Mouse (Mus musculus) limb, embryonic 15.5 days (tissue): ENCODE measurements around the gene Gm12169. TPM values are rescaled to one million over a fixed set of nuclear protein-coding genes. Genes with fewer than 3 reads are reported as not detected.

Source experiments
- ATAC-seq: fragments of 200-750 bp; cut with Nextera tagmentation; 2 replicates; pipeline ENCODE4 v1.8.0; 2017; ENCODE audit warnings: low read depth, moderate TSS enrichment; ENCODE audit not compliant: insufficient number of reproducible peaks, low FRiP score, low TSS enrichment
- H3K27ac ChIP-seq: fragments of 300-500 bp; sonication (generic); 2 replicates; pipeline ENCODE4 v1.5.1; 2015; ENCODE audit warnings: moderate library complexity, mild to moderate bottlenecking, inconsistent platforms
- H3K27me3 ChIP-seq: fragments of 300-500 bp; sonication (generic); 2 replicates; pipeline ENCODE4 v1.6.1; 2015; ENCODE audit warnings: inconsistent platforms
- H3K36me3 ChIP-seq: fragments of 300-500 bp; sonication (generic); 2 replicates; pipeline ENCODE4 v1.6.1; 2015; ENCODE audit warnings: inconsistent platforms
- H3K4me1 ChIP-seq: fragments of 300-500 bp; sonication (generic); 2 replicates; pipeline ENCODE4 v1.6.1; 2015; ENCODE audit warnings: inconsistent platforms
- H3K4me2 ChIP-seq: fragments of 300-500 bp; sonication (generic); 2 replicates; pipeline ENCODE4 v1.6.1; 2015; ENCODE audit warnings: mild to moderate bottlenecking, inconsistent platforms
- H3K4me3 ChIP-seq: fragments of 300-500 bp; sonication (generic); 2 replicates; pipeline ENCODE4 v1.5.1; 2015; ENCODE audit warnings: mild to moderate bottlenecking, inconsistent platforms
- H3K9ac ChIP-seq: fragments of 300-500 bp; sonication (generic); 2 replicates; pipeline ENCODE4 v1.6.1; 2015; ENCODE audit warnings: inconsistent platforms
- H3K9me3 ChIP-seq: fragments of 300-500 bp; sonication (generic); 2 replicates; pipeline ENCODE4 v1.6.1; 2016; ENCODE audit warnings: inconsistent platforms
- WGBS: fragments of 180-500 bp; shearing (Covaris S2); methylation state at CpG from one replicate; pipeline ENCODE4 v1.1.7; 2015; 5-methylcytosine and 5-hydroxymethylcytosine counted together
- polyA plus RNA-seq: library from polyadenylated mRNA; unstranded; fragments of >200 nt; fragmentation: Nextera tagmentation; extraction: Ambion mirVana; gene quantifications from 2 replicates; pipeline ENCODE4 v1.2.1, GENCODE M21; 2015

Gene Gm12169
- polyA plus RNA-seq, 1 experiment from 2014 or later: not detected

DNA sequence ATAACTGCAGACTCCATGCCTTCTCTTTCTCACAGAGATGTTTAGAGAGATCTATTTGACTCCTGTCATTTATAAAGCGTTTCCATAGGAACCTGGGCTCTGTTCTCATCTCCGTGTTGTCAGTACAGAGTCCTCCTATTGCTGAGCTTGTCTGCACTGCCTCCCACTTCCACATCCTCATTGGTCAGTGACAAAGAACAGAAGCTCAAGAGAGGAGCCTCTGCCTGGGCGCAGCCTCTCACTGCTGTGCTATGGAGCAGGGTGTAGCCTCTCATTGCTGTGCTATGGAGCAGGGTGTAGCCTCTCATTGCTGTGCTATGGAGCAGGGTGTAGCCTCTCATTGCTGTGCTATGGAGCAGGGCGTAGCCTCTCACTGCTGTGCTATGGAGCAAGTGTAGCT, 25.7 kb downstream of the Gm12169 start:
- Histone ChIP-seq H3K4me3 (no peak overlapping the region), H3K9me3 (no peaks in the 10 kb centered on the region), H3K4me1 (no peaks in the 10 kb centered on the region), H3K27me3 (no peaks in the 10 kb centered on the region), H3K36me3 (no peaks in the 10 kb centered on the region), H3K9ac (no peak overlapping the region), H3K4me2 (no peak overlapping the region), H3K27ac (no peak overlapping the region)
- no peak for ATAC-seq
- WGBS: 78% methylated on average over 4 of the region's 4 CpGs

DNA sequence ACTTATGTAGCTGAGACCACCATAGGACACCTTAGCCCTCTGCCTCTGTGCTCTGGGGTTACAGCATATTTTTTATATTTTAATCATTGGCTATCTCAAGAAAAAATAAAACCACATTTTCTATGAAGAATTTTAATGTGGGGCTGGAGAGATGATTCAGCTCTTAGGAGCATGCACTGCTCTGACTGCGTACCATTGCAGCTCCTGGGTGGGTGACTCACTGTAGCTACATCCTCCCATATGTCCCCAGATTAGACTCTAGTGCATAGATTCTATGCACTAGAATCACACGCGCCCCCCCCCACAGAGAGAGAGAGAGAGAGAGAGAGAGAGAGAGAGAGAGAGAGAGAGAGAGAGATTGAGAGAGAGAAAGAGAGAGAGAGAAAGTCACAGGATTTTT, 28.7 kb downstream of the Gm12169 start:
- Histone ChIP-seq H3K27me3 (no peaks in the 10 kb centered on the region), H3K27ac (no peak overlapping the region), H3K36me3 (no peaks in the 10 kb centered on the region), H3K4me3 (no peak overlapping the region), H3K4me2 (no peak overlapping the region), H3K9ac (no peak overlapping the region), H3K9me3 (no peaks in the 10 kb centered on the region), H3K4me1 (no peaks in the 10 kb centered on the region)
- WGBS: 87% methylated on average over 3 of the region's 3 CpGs
- no peak for ATAC-seq

DNA sequence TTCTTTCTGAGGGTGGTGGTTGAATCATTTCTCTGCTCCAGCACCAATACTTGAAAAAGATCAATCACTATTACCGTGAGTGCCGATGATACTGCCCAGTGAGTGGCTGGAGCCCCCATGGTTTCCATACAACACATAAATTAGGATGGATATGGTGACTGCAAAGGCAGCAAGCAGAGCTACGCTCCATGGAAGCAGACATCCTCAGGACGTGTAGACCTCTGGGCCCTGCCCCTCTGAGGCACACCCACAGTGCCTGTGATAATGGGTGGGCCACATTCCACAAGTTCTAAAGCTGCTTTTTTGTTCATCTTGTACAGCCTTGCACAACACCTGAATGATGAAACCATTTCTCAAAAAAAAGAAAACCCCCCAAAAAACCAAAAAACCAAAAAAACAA, 37.1 kb downstream of the Gm12169 start:
- no peaks in the 10 kb centered on the region for H3K27me3 ChIP-seq
- H3K4me2 ChIP-seq: no peak overlapping the region
- no peaks in the 10 kb centered on the region for H3K9me3 ChIP-seq
- no peak overlapping the region for H3K4me3 ChIP-seq
- no peak overlapping the region for H3K27ac ChIP-seq
- no peaks in the 10 kb centered on the region for H3K4me1 ChIP-seq
- no peak for ATAC-seq
- H3K9ac ChIP-seq: no peak overlapping the region
- WGBS: 75% methylated on average over 4 of the region's 4 CpGs
- H3K36me3 ChIP-seq: no peaks in the 10 kb centered on the region

DNA sequence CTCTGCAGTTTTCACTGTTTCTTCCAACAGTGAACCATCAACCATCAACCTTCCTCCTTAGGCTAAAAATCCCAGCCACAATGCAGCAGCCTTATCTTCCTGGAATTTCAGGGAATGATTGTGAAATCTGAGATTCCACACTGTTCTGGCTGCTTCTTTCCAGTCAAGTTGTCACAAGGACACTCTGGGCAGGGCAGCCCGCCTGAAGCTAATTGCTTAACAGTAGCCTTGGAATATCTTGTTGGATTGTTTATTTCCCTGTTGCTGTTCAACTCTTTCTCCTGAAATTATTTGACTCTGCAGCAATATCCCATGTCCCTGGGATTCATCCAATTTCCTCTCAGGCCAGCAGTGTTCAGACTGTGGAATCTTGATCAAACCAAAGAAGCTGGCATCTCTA, 40.7 kb downstream of the Gm12169 start:
- 70% methylated on average over 1 of the region's 1 CpGs for WGBS
- no peak for ATAC-seq

DNA sequence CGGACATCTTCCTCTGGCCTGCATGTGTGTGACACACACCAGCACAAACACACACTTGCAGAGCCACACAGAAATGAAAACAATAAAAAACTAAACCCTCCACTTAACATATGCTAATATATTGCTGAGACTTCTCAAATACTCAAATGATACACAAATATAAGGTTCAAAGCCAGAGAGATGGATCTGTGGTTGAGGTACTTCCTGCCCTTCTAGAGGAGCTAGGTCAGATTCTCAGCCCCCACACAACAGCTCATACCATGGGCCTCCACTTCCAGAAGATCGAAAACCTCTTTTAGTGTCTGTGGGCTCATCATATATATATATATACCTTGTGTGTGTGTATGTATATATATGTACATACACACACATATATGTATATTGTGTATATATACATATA, 42.0 kb downstream of the Gm12169 start:
- H3K4me3 ChIP-seq: no peak overlapping the region
- H3K36me3 ChIP-seq: no peaks in the 10 kb centered on the region
- no peaks in the 10 kb centered on the region for H3K9me3 ChIP-seq
- no peaks in the 10 kb centered on the region for H3K4me1 ChIP-seq
- 85% methylated on average over 2 of the region's 2 CpGs for WGBS
- H3K9ac ChIP-seq: no peak overlapping the region
- H3K4me2 ChIP-seq: no peak overlapping the region
- H3K27me3 ChIP-seq: no peaks in the 10 kb centered on the region
- H3K27ac ChIP-seq: no peak overlapping the region
- no peak for ATAC-seq

More for the DNA sequence above, 40.7 kb downstream of the Gm12169 start:
- Histone ChIP-seq H3K9me3 (no peaks in the 10 kb centered on the region), H3K4me2 (no peak overlapping the region), H3K36me3 (no peaks in the 10 kb centered on the region), H3K27me3 (no peaks in the 10 kb centered on the region), H3K4me1 (no peaks in the 10 kb centered on the region), H3K4me3 (no peak overlapping the region), H3K9ac (no peak overlapping the region), H3K27ac (no peak overlapping the region)

DNA sequence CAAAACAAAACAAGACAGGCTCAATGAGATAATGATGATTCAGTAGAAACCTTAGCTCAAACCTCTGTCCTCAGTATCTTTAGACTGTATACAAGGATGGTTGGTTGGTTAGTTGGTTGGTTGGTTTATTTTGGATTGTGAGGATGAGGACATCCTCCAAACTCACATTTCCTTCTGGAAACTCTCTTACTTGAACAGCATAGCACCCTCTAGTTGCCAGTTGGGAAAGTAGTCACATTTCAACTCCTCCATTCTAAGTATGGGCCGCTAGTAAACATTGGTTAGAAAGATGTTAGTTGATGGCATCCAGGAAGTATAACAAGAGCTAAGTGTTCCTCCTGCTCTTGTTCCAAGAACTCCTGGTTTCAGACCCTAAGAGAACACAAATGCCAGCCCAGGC, 45.1 kb downstream of the Gm12169 start:
- no peaks in the 10 kb centered on the region for H3K9me3 ChIP-seq
- no peaks in the 10 kb centered on the region for H3K27me3 ChIP-seq
- no peak overlapping the region for H3K27ac ChIP-seq
- H3K9ac ChIP-seq: no peak overlapping the region
- H3K4me2 ChIP-seq: no peak overlapping the region
- H3K4me1 ChIP-seq: no peaks in the 10 kb centered on the region
- ATAC-seq: no peak
- no peaks in the 10 kb centered on the region for H3K36me3 ChIP-seq
- H3K4me3 ChIP-seq: no peak overlapping the region
- 87% methylated on average over 1 of the region's 1 CpGs for WGBS

DNA sequence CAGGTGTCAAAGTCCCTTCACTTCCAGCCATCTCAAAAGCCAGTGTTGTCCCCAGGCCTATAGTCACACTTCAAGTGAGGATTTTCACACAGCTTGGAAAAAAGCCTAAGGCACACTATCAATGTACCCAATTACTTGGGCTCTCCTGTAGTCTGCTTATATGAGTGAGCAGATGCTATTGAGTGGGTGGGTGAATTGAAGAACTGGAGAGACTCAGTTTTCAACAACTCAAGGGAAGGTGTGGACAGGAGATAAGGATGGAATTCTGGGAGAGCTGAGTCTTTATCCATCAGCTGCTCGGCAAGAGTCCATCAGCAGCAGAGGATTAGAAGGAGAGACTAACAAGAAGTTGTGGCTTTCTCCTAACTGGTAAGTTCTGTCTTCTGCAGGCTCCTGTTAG, 47.3 kb downstream of the Gm12169 start, which contains the start of gene BC053393:
BC053393 (plus strand) TSS at position 210 of the 400 bp plus-strand sequence.
- Histone ChIP-seq H3K27me3 (no peaks in the 10 kb centered on the region), H3K4me2 (no peak within 1 kb of the TSS), H3K4me1 (no peaks in the 10 kb centered on the region), H3K27ac (no peak within 1 kb of the TSS), H3K4me3 (no peak within 1 kb of the TSS), H3K9ac (no peak within 1 kb of the TSS), H3K9me3 (no peaks in the 10 kb centered on the region), H3K36me3 (no peaks in the 10 kb centered on the region)
- 83% methylated on average over 1 of the region's 1 CpGs for WGBS
- ATAC-seq: no peak

DNA sequence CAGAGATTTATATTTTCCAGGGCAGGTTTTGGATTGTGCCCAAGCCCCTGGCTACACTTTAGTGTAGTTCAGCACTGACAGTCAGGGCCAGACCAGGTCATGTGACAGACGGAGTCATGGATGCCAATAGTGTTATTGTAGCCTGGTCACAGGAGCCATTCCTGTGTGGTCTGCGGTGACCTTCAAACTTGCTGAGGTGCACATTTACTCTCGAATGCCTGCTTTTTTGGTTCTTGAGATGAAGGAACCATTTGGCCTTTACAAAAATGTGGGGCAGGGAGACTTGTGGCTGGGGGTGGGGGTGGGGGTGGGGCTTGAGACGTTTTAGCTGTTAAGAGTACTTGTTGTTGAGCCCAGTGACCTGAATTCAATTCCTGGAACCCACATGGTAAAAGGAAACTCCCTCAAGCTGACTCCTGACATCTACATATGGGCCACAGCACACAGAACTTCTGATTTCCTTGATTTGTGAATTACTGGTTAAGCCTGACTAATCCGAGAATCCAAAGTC, 54.8 kb downstream of the Gm12169 start:
- H3K9ac ChIP-seq: no peak overlapping the region
- H3K4me2 ChIP-seq: no peak overlapping the region
- no peak overlapping the region for H3K4me3 ChIP-seq
- H3K27me3 ChIP-seq: no peaks in the 10 kb centered on the region
- H3K36me3 ChIP-seq: no peaks in the 10 kb centered on the region
- no peaks in the 10 kb centered on the region for H3K9me3 ChIP-seq
- peak; percentile 88 for ATAC-seq
- WGBS: 40% methylated on average over 5 of the region's 5 CpGs
- H3K4me1 ChIP-seq: no peaks in the 10 kb centered on the region
- peak overlapping the region; percentile 88 for H3K27ac ChIP-seq

DNA sequence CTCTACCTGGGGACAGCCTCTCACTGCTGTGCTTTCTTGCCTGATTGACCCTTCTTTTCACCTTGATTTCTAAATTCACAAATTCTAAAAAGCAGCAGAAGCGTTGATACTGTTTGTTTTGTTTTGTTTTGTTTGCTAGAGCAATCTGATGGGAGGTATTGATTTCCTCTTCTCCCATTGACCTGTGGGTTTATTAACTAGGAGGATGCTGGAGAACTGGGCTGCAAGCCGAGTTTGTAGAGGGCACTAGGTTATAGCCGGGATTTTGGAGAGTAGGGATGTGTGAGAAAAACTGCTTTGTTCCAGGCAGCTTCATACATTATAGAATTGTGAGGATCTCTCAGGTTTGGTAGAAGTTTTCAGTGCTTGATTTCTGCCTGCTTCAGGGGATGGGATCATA, 56.4 kb downstream of the Gm12169 start:
- no peak overlapping the region for H3K9ac ChIP-seq
- no peaks in the 10 kb centered on the region for H3K36me3 ChIP-seq
- H3K4me1 ChIP-seq: no peaks in the 10 kb centered on the region
- no peak overlapping the region for H3K4me3 ChIP-seq
- no peaks in the 10 kb centered on the region for H3K9me3 ChIP-seq
- WGBS: 82% methylated on average over 3 of the region's 3 CpGs
- H3K27me3 ChIP-seq: no peaks in the 10 kb centered on the region
- no peak for ATAC-seq
- H3K4me2 ChIP-seq: no peak overlapping the region
- no peak overlapping the region for H3K27ac ChIP-seq

DNA sequence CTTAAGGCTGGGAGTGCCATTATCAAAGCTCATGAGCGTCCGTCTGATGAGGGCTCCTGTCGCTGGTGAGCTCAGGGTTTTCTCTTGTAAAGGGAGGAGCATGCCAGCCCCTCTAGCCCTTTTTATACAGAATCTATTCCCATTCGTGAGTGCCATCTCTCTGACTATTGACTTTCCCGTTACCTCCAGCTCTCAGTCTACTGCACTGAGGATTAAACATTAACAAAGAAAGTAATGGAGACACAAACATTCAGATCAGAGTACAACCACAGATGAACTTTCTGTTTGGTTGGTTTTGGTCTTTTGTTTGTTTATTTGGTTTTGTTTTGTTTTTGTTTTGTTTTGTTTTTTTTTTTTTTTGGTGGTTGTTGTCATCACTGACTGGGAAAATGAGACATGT, 58.7 kb downstream of the Gm12169 start:
- no peaks in the 10 kb centered on the region for H3K36me3 ChIP-seq
- H3K4me2 ChIP-seq: no peak overlapping the region
- H3K4me3 ChIP-seq: no peak overlapping the region
- H3K27ac ChIP-seq: no peak overlapping the region
- H3K27me3 ChIP-seq: no peaks in the 10 kb centered on the region
- no peaks in the 10 kb centered on the region for H3K4me1 ChIP-seq
- H3K9me3 ChIP-seq: no peaks in the 10 kb centered on the region
- H3K9ac ChIP-seq: no peak overlapping the region
- 90% methylated on average over 5 of the region's 5 CpGs for WGBS
- ATAC-seq: no peak

Other genes starting within 250 kb of the Gm12169 start
- 5.4 and 5.8 TPM in 2 replicates for gene Cyfip2, start 211.4 kb upstream of the Gm12169 start, polyA plus RNA-seq
- 0.38 and 0.42 TPM in 2 replicates for gene Itk, start 134.7 kb upstream of the Gm12169 start, polyA plus RNA-seq
- gene Fam71b, start 127.7 kb upstream of the Gm12169 start, polyA plus RNA-seq: not detected in 2 replicates
- gene Med7, start 87.3 kb upstream of the Gm12169 start, polyA plus RNA-seq: 61.9 and 67.6 TPM in 2 replicates
- gene Havcr2, start 69.3 kb upstream of the Gm12169 start, polyA plus RNA-seq: 0.12 and 0.14 TPM in 2 replicates
- gene BC053393, start 47.3 kb downstream of the Gm12169 start, polyA plus RNA-seq: 0.09 TPM in 1 of 2 replicates, not detected in the other
- gene Dppa1, start 105.0 kb downstream of the Gm12169 start, polyA plus RNA-seq: not detected in 2 replicates
- 0.14 TPM in 1 of 2 replicates, not detected in the other for gene Timd2, start 182.8 kb downstream of the Gm12169 start, polyA plus RNA-seq
- 0.65 and 0.78 TPM in 2 replicates for gene Havcr1, start 210.9 kb downstream of the Gm12169 start, polyA plus RNA-seq